Mouse (Mus musculus) layer of hippocampus, postnatal 36 days (tissue): Measurements from ENCODE around the gene B4galt3. TPM values are rescaled to one million over a fixed set of nuclear protein-coding genes. Genes with fewer than 3 reads are reported as not detected.
"Not testable (repeated sequence)": the region's sequence is repeated elsewhere in the genome, so short reads cannot be mapped to it uniquely, and the experiment has no call there.

ENCODE experiments used
- DNase-seq, 2 experiments: peaks; one replicate each; pipeline ENCODE4 v3.0.0; 2022
- total RNA-seq, 2 experiments: library from RNA; stranded (reverse); gene quantifications; 2 replicates each; pipeline ENCODE4 v1.2.3; 2021

The B4galt3 gene
- total RNA-seq, 2 experiments from 2014 or later, result 68.5 to 76.8 TPM

DNA sequence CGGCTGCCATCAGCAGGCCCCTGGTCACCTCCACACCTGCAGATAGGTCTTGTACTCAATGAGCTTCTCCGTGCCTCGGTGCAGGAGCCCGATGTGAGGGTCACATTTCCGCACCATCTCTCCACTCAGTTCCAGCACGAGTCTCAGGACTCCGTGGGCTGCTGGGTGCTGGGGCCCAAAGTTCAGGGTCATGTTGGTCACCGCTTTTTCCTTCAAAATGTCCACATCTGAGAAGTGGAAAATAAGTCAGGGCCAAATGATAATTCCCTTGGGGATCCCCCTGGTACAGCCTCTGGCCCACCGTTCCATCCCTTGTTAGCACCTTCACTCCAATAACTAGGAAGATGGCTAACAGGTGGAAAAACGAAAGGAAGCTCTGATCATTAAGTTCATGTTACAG lies 29.2 kb upstream of the B4galt3 start:
- no peak for DNase-seq

DNA sequence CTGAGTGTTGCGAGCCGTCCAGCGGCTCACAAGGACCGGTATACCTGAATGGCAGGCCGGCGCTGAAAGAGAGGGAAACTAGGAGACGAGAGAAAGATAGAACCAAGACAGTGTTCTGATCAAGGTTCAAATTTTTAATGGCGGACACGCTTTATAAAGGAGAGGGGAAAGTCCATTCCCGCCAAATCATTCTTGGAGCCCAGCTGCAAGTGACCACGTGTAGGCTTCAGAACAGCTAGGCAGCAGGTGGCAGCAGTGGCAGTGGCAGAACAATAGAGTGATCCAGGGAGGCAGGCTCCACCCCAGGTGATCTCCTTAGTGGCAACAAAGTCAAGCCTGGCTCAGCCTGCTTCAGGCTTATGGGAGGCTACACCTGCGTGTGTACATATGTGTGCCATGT lies 28.2 kb upstream of the B4galt3 start:
- not testable (repeated sequence) for DNase-seq

DNA sequence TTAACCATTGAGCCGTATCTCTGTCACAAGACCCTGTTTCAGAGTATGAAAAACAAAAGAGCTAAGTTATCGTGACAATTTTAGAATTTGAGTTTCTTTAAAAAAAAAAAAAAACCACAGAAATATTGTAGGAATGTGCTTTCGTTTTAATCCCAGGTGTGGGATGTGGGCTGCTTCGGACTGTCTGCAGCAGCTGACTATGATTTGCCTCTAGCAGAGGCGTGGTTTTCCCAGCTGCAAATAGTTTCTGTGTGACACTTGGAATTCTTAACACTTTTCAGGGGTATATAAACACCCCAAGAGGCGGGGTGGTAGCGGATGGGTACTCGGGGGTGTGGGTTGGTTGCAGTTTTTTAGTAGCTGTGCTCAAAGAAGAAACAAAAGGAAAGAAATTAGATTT lies 24.8 kb upstream of the B4galt3 start:
- DNase-seq, result no peak

DNA sequence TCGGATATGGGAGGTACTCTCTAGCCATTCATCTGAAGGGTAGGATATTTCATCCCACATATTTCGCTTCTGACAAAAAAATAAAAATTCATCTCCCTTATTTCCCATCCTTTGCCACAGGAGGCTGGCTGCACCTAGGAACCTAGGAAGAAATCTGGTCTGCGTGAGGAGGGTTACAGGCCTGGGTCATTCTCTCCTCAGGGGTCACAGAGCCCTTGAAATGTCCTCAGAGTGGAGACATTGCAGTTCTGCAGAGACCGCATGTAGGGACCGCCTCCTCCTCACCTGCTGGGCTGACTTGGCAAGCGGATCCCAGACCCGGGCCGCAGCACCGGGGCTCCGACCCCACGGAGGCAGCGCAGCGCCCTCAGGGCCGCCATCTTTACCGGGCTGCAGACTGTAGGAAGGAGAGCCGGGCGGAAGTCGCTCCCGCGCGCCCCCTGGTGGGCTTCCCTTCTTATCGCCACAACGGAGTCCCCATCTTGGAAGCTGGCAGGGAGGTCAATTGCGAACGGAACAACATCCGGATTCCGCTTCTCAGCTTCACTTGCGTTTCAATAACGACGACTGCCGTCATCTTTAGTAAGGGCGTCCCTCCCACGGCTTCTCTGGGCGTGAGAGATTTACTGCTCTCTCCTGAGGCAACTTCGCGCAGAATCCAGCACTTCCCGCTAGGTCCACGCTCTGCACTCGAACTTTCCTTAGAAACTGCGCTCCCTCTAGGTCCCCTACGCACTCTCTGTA lies 23.2 kb upstream of the B4galt3 start:
- peak; percentile 98 for DNase-seq

DNA sequence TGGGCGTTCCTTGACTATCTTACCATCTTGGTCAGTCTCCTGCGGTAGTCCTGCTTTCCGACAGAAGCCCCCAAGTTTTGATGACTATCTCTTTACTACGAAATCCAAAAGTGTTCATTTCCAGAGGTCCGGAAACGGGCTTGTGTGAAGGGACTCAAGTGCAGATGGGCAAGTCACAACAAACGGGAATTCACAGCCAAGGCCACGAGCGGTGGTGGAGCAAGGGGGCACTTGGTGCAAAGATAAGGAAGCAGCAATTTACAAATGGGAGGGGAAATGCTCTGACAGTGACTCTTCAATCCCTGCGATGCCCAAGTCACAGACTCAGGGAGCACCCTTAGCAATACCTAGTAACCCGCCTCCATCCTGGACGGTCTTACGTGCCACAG lies 22.7 kb upstream of the B4galt3 start:
- DNase-seq, result no peak

DNA sequence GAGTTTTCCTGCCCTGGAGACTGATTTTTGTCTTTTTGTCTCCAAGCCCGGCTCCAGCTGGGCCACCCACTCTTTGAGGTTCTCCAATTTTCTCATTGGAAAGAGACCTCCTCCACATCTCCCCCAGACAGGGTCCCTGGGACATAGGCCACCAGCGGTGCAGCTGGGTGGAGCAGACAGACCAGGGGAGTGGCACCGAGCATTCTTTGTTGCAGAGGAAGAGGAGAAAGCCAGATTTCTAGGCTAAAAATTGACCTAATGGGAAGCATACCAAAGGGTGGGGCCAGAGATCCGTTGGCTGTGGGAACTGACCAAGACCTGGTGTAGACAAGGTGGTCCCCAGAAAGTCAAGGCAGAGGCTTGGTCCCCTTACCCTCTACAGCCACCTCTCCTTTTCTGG lies 22.2 kb upstream of the B4galt3 start:
- DNase-seq, result no peak

DNA sequence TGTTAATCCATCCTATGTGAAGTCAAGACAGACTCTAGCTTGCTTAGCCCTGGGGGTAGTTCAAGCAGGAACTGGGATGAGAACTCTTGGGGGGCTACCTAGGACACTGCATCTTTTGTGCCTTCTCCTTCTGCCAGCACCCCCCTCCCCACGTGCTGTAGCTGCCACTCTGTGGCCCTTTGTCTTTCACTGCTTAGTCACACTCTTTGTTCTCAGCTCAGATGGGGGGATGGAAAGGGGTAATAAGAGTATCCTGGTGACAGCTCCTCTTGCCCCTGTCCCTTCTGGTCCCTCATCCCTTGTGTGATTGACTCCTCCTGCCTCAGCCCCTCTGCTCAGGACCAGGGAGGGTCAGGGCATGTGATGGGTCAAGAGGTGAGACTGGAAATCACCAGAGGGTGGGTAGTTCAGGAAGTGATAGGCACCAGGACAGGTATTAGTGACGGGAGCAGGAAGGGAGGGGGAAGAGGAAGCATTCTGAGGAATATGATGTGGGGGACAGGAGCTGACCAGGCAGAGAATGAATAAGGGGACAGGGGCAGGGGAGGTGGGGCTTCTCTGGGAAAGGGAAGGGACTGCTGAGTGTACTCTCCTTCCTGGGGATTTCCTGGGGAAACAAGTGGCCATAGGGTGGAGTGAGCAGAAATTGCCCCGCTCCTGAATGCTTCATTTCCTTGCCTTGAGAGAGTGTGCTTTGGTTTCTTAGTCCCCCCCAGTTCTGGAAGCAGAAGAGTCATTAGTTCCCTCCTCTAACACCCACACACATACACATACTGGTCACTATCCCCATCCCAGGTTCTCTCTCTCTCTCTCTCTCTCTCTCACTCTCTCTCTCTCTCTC lies 21.5 kb upstream of the B4galt3 start:
- no peak for DNase-seq

DNA sequence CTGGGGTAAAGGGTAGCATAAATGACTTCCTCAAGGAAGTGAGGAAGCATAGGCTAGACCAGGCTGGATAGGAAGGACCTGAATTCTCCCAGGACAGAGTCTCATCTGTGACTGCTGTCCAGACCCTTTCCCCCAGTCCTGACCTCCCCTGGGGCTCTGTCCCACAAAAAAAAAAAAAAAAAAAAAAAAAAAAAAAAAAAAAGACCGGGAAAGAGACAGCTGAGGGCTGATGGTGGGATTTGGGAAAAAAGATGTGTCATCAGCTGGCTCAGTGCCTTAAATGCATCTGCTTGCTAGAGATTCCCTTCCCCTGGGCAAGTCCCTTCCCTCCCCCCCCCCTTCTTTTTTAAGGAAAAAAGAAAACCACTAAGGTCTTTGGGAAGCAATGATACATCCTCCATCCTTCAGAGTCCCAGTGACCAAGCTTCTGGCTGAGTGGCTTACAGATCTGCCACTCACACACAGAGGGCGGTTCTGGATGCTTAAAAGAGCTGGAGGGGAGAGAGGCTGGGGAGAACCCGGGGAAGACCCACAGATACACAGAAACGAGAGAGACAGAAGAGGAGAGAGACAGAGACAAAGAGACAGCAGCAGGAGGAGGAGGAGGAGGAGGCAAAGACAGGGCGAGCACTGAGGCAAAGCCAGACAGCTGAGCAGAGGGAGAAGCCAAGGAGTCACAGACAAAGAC lies 20.1 kb upstream of the B4galt3 start, which contains the start of gene Adamts4:
Gene Adamts4, plus strand, starts transcription at position 509 of the 688 bp plus-strand sequence.
- DNase-seq, result peak; percentile 49 to 56

DNA sequence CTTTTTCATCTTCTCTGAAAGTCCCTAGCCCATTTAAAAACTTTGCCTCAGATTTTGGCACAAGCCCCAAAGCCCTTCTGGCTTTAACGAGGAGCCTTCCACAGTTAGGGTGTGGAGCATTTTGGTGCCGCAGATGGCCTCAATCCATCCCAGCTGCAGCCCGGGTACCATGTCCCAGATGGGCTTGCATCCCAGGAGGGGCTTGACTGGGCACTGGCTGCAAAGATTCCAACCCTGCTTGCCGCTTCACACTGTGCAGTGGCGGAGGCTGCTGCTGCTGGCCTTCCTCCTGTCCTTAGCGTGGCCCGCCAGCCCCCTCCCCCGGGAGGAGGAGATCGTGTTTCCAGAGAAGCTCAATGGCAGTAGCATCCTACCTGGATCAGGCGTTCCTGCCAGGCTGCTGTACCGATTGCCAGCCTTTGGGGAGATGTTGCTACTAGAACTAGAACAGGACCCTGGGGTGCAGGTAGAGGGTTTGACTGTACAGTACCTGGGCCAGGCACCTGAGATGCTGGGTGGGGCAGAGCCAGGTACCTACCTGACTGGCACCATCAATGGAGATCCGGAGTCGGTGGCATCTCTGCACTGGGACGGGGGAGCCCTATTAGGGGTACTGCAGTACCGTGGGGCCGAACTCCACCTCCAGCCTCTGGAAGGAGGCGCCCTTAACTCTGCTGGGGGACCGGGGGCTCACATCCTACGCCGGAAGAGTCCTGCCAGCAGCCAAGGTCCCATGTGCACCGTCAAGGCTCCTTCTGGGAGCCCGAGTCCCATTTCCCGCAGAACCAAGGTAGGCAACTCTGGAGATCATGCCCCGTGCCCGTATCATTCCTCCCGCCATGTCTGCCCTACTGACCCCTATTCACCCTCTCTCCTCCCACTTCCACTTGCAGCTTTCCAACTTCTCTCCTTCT lies 19.2 kb upstream of the B4galt3 start, which contains the start of gene Ndufs2:
Gene Ndufs2, minus strand, starts transcription at position 709 of the 914 bp plus-strand sequence.
- DNase-seq, result peak in 1 of 2 experiments; percentile 32

DNA sequence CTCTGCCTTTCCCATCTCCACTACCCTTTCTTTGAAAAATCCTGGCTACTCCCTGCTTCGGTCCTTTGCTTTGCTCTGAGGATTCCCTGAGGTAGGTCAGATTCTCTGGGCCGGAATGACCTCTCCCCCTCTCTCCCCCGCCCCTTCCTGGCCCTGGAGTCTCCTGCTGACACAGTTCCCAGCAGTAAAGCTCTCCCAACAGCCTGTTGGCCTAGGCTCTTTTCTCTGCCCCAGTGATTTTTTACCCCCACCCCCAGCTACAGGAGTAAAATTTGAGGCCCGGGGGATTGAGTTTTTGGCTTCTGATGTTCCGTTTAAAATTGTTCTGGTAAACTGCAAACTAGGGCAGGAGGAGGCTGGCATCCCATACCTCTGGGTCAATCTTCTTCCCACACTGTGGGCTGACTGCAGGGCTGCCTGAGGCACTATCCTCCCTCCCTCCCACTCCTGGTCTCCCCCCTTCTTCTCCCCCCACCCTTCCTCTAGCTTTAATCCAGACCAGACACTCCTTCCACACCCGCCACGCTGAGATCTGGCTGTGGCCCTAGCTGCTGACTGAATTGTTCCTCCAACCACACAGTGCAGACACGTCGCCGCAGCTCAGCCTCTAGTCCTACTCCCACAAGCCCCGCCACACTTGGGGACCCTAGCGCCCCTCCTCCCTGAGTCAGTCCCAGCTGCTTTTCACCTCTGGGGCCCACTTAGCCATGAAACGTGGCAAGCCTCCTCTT lies 18.4 kb upstream of the B4galt3 start:
- DNase-seq, result no peak

DNA sequence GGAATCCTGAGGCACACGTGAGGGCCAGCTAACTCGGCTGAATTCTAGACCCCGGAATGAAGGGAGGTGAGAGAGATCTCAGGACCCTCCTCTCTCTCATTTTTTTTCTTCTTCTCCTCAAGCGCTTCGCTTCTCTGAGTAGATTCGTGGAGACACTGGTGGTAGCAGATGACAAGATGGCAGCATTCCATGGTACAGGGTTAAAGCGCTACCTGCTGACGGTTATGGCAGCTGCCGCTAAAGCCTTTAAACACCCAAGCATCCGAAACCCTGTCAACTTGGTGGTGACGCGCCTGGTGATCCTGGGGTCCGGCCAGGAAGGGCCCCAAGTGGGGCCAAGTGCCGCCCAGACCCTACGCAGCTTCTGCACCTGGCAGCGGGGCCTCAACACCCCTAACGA lies 17.7 kb upstream of the B4galt3 start:
- no peak for DNase-seq

DNA sequence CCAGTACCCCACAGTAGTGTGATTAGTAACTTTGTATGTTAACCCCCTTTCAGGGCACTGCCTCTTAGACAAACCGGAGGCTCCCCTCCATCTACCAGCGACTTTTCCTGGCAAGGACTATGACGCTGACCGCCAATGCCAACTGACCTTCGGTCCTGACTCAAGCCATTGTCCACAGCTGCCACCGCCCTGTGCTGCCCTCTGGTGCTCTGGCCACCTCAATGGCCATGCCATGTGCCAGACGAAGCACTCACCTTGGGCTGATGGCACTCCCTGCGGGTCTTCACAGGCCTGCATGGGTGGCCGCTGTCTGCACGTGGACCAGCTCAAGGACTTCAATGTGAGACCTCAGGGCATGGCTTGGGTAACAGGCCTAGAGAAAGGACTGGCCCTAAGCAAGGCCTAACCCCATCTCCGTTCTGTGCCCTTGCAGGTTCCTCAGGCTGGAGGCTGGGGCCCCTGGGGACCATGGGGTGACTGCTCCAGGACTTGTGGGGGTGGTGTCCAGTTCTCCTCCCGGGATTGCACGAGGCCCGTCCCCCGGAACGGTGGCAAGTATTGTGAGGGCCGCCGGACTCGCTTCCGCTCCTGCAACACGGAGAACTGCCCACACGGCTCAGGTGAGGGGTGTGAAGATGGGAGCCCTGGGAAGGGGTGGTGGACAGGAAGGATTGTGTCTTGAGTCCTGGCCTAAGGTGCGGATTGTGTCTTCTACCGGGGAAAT lies 13.9 kb upstream of the B4galt3 start:
- DNase-seq, result no peak

DNA sequence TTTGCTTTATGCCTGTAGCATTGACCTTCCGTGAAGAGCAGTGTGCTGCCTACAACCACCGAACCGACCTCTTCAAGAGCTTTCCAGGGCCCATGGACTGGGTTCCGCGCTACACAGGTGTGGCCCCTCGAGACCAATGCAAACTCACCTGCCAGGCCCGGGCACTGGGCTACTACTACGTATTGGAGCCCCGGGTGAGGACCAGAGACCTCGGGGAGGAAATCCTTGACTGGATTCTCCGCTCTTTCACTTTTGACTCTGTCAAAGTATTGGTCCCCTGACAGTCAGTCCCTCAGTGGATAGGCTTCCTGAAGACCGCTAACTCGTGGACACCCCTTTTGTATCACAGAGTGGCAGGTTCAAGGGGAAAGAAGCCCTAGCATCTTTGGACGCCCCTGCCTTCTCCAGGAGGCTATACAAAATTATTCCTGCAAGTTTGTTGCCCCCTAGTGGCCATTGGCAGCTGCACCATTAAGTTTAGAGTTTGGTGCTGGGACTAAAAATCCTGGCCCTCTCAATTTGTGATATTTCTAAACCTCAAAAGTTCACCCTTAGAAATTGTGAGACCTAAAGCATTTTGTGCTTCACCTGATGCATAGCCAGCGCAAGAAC lies 13.1 kb upstream of the B4galt3 start:
- peak; percentile 52 to 53 for DNase-seq

DNA sequence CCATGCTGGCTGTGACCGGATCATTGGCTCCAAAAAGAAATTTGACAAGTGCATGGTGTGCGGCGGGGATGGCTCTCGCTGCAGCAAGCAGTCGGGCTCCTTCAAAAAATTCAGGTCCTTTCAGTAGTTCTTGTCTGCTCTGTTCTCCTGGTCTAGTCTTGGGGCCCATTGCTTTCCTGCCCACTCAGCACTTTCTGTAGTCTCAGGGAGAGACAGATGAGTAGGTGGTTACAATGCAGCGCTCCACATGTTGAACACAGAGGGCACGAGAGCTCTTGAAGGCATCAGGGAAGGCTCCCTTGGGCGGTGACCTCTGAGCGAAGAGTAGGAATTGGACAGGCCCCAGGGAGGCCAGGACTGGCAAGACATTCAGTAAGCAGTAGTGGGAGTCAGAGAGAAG lies 12.3 kb upstream of the B4galt3 start:
- no peak for DNase-seq

DNA sequence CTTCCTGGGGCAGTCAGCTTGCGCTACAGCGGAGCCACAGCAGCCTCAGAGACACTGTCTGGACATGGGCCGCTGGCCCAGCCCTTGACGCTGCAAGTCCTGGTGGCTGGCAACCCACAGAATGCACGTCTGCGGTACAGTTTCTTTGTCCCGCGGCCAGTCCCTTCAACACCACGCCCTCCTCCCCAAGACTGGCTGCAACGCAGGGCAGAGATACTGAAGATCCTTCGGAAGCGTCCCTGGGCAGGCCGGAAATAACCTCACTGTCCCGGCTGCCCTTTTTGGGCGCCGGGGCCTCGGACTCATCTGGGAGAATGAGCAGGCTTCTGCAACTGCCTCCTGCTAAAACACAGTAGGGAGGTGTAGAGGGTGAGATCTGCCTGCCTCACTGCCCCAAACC lies 11.2 kb upstream of the B4galt3 start:
- no peak for DNase-seq

DNA sequence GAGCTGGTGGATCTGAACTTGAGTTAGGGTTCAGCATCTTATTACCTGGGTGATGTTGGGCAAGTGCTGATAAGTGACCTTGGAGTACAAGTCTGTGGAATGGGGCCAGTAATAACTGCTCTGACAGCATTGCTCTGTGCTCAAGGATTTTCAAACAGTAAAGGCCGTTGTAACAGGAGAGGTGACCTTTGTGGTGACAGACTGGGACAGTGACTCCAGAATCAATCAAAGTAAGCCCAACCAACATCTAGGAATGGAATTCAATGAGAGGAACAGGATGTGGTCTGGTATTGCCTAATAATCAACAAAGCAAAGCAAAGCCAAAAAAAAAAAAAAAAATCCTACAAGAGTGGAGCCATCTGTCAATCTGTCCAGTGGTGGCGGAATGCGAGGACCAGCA lies 9.8 kb upstream of the B4galt3 start:
- DNase-seq, result no peak

DNA sequence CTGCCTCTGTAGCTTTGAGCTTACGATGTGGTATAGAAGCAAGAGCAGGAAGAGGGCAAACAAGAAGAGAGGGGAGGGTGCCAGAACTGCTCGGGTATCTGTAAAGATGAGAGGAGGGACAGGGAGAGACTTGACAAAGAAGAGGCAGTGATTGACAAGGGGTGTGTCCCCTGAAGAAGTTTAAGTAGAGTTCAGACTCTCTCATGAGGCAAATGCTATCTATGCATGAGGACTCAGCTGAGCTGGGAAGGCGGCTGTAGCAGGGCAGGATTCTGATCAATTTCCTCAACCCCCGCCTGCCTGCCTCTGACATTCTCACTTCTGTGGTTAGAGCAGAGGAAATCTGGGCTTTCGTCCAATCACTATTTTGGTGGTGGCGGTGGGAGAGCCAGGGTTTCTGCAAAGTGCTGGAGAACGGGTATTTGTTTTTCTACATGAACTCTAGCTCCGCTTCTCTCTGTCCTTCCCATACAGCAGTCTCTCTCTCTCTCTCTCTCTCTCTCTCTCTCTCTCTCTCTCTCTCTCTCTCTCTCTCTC lies 7.5 kb upstream of the B4galt3 start:
- peak; percentile 85 to 86 for DNase-seq

DNA sequence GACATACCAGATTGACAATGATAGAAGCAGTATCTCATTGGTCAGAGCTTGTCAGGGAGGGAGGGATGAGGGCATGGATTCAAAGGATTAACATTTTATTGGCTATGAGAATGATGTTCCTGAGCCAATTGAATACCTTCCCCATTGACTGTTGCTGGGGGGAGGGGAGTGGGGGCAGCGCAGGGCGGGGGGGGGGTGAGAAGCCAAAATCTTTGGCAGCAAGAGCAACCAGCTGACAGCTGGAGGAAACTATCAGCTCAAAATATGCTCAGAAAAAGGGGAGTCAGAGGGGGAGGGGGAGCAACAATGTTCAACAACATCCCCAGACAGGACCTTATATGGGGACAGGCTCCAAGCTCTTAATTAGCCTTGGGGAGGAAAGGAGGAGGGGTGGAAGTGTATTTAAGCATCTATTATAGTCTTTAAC lies 6.9 kb upstream of the B4galt3 start:
- no peak for DNase-seq

DNA sequence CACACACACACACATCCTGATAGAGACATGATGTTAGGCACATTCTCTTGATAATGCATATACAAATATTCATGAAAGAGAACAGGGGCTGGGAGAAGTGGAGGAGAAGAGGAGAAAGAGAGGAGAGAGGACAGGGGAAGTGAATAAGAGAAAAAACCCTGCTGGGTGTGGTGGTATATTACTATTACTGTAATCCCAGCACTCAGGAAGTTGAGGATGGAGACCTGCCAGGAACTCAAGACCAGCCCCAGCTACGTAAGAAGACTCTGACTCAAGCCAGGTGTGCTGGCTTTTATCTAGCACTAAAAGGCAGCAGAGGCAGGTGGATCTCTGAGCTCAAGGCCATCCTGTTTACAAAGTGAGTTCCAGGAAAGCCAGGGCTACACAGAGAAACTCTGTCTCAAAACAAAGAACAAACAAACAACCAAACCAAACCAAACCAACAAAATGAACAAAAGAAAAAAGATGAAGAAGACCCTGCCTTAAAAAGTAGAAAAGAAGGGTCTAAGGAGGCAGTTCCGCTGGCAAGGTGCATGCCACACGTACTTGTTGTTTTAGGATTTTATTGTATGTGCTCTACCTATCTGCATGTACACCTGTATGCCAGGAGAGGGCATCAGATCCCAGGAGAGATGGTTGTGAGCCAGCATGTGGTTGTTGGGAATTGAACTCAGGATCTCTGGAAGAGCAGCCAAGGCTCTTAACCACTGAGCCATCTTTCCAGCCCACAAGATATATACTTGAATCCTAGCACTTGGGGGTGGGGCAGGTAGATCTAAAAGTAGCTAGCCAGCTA lies 6.3 kb upstream of the B4galt3 start:
- no peak for DNase-seq
